Mouse (Mus musculus) hindbrain, embryonic 16.5 days (tissue): Measurements from ENCODE around the gene Mxd1. TPM values are rescaled to one million over a fixed set of nuclear protein-coding genes. Genes with fewer than 3 reads are reported as not detected.

Experiments used
- ATAC-seq: fragments of 200-750 bp; cut with Nextera tagmentation; 2 replicates; pipeline ENCODE4 v1.8.0; 2017; ENCODE audit warnings: moderate TSS enrichment, moderate library complexity
- H3K27ac ChIP-seq: fragments of 300-500 bp; sonication (generic); 2 replicates; pipeline ENCODE4 v1.5.1; 2014; ENCODE audit warnings: low read depth, mild to moderate bottlenecking, control low read depth, low read length, moderate library complexity
- H3K27me3 ChIP-seq: fragments of 300-500 bp; sonication (generic); replicated peaks from 2 replicates; pipeline ENCODE4 v1.6.1; 2014; ENCODE audit warnings: low read length; ENCODE audit not compliant: control insufficient read depth, insufficient read depth
- H3K36me3 ChIP-seq: fragments of 300-500 bp; sonication (generic); 2 replicates; pipeline ENCODE4 v1.6.1; 2014; ENCODE audit warnings: mild to moderate bottlenecking, low read length, moderate library complexity, mixed read lengths; ENCODE audit not compliant: control insufficient read depth, insufficient read depth
- H3K4me1 ChIP-seq: fragments of 300-500 bp; sonication (generic); 2 replicates; pipeline ENCODE4 v1.6.1; 2014; ENCODE audit warnings: low read depth, low read length; ENCODE audit not compliant: control insufficient read depth, insufficient read depth
- H3K4me2 ChIP-seq: fragments of 300-500 bp; sonication (generic); 2 replicates; pipeline ENCODE4 v1.6.1; 2014; ENCODE audit warnings: mild to moderate bottlenecking, low read length, control low read depth, moderate library complexity
- H3K4me3 ChIP-seq: fragments of 300-500 bp; sonication (generic); 2 replicates; pipeline ENCODE4 v1.5.1; 2014; ENCODE audit warnings: mild to moderate bottlenecking, low read length, control low read depth, moderate library complexity
- H3K9ac ChIP-seq: fragments of 300-500 bp; sonication (generic); 2 replicates; pipeline ENCODE4 v1.6.1; 2014; ENCODE audit warnings: low read depth, mild to moderate bottlenecking, control low read depth, low read length, moderate library complexity
- H3K9me3 ChIP-seq: fragments of 300-500 bp; sonication (generic); 2 replicates; pipeline ENCODE4 v1.6.1; 2014; ENCODE audit warnings: mild to moderate bottlenecking, low read length, moderate library complexity; ENCODE audit not compliant: control insufficient read depth
- WGBS: fragments of 180-500 bp; shearing (Covaris S2); extraction: QIAGEN DNeasy Blood & Tissue Kit; methylation state at CpG from one replicate; pipeline ENCODE4 v1.1.7; 2014; 5-methylcytosine and 5-hydroxymethylcytosine counted together
- polyA plus RNA-seq: library from polyadenylated mRNA; unstranded; fragments of >200 nt; fragmentation: Nextera tagmentation; extraction: Ambion mirVana; gene quantifications from 2 replicates; pipeline ENCODE4 v1.2.1, GENCODE M21; 2015

Gene Mxd1
- polyA plus RNA-seq, 1 experiment from 2014 or later = 16.1 TPM

GRCm38 (mm10) chr6:86683872-86684654 is 15.1 kb upstream of the Mxd1 start, which contains the start of gene Snrnp27:
Gene Snrnp27, minus strand, starts transcription at chr6:86684522.
- H3K27ac ChIP-seq = peak within 1 kb of the TSS; percentile 63; the same call in 1 of the 2 replicates
- peak within 1 kb of the TSS; percentile 57 for H3K4me2 ChIP-seq
- H3K9me3 ChIP-seq = no peaks in the 10 kb centered on the region
- peak; percentile 93 for ATAC-seq
- H3K9ac ChIP-seq = peak within 1 kb of the TSS; percentile 82
- peaks cover 8% of the 10 kb centered on the region; the same call in 1 of the 2 replicates for H3K4me1 ChIP-seq
- WGBS = 2% methylated on average over 35 of the region's 36 CpGs
- peak within 1 kb of the TSS; percentile 72 for H3K4me3 ChIP-seq
- H3K27me3 ChIP-seq = no peaks in the 10 kb centered on the region
- peaks cover 23% of the 10 kb centered on the region; the same call in 1 of the 2 replicates for H3K36me3 ChIP-seq

GRCm38 (mm10) chr6:86681289-86681688 is 12.3 kb upstream of the Mxd1 start:
- peaks cover 36% of the 10 kb centered on the region for H3K36me3 ChIP-seq
- WGBS = 93% methylated on average over 3 of the region's 3 CpGs
- ATAC-seq = no peak

GRCm38 (mm10) chr6:86678341-86678740 is 9.4 kb upstream of the Mxd1 start:
- Histone ChIP-seq H3K36me3 (peaks cover 48% of the 10 kb centered on the region), H3K4me2 (no peak overlapping the region), H3K4me3 (no peak overlapping the region), H3K27ac (no peak overlapping the region), H3K27me3 (no peaks in the 10 kb centered on the region), H3K9me3 (no peaks in the 10 kb centered on the region), H3K4me1 (0 out of 2 replicates have a peak, but pooled peaks cover 1% of the 10 kb centered on the region), H3K9ac (no peak overlapping the region)
- 80% methylated on average over 6 of the region's 6 CpGs for WGBS
- no peak for ATAC-seq

More at GRCm38 (mm10) chr6:86681289-86681688, 12.3 kb upstream of the Mxd1 start:
- H3K9ac ChIP-seq = no peak overlapping the region
- no peak overlapping the region for H3K4me3 ChIP-seq
- peaks cover 8% of the 10 kb centered on the region; the same call in 1 of the 2 replicates for H3K4me1 ChIP-seq
- no peaks in the 10 kb centered on the region for H3K27me3 ChIP-seq
- H3K27ac ChIP-seq = no peak overlapping the region
- H3K9me3 ChIP-seq = no peaks in the 10 kb centered on the region
- no peak overlapping the region for H3K4me2 ChIP-seq

- no peak for ATAC-seq
- no peaks in the 10 kb centered on the region for H3K9me3 ChIP-seq
- H3K36me3 ChIP-seq = peaks cover 13% of the 10 kb centered on the region
- no peak overlapping the region for H3K27ac ChIP-seq
- no peak overlapping the region for H3K4me2 ChIP-seq
- no peak overlapping the region for H3K9ac ChIP-seq
- H3K4me3 ChIP-seq = no peak overlapping the region
- H3K4me1 ChIP-seq = peaks cover 24% of the 10 kb centered on the region
- WGBS = 15% methylated on average over 2 of the region's 2 CpGs
- H3K27me3 ChIP-seq = no peaks in the 10 kb centered on the region
Observed at GRCm38 (mm10) chr6:86670873-86671272, 1.9 kb upstream of the Mxd1 start.

GRCm38 (mm10) chr6:86669240-86669727 is 323 bp upstream of the Mxd1 start:
- peak overlapping the region; percentile 97 for H3K4me3 ChIP-seq
- no peaks in the 10 kb centered on the region for H3K27me3 ChIP-seq
- H3K9ac ChIP-seq = peak overlapping the region; percentile 70
- WGBS = 0% methylated on average over 23 of the region's 37 CpGs
- H3K36me3 ChIP-seq = no peaks in the 10 kb centered on the region; the same call in none of the 2 replicates
- H3K4me2 ChIP-seq = peak overlapping the region; percentile 93
- H3K27ac ChIP-seq = peak overlapping the region; percentile 71
- H3K4me1 ChIP-seq = peaks cover 24% of the 10 kb centered on the region
- no peaks in the 10 kb centered on the region for H3K9me3 ChIP-seq
- peak; percentile 100 for ATAC-seq

- Histone ChIP-seq H3K27ac (no peak overlapping the region), H3K27me3 (no peaks in the 10 kb centered on the region), H3K4me2 (no peak overlapping the region), H3K4me1 (peaks cover 24% of the 10 kb centered on the region), H3K9ac (no peak overlapping the region), H3K4me3 (no peak overlapping the region), H3K36me3 (peaks cover 5% of the 10 kb centered on the region; the same call in 1 of the 2 replicates), H3K9me3 (no peaks in the 10 kb centered on the region)
- WGBS = 93% methylated on average over 10 of the region's 10 CpGs
- no peak for ATAC-seq
Observed at GRCm38 (mm10) chr6:86667061-86667460, 1.9 kb downstream of the Mxd1 start.

GRCm38 (mm10) chr6:86665560-86666307 is 3.2 kb downstream of the Mxd1 start:
- H3K4me1 ChIP-seq = peaks cover 24% of the 10 kb centered on the region
- H3K36me3 ChIP-seq = peaks cover 10% of the 10 kb centered on the region
- no peak overlapping the region for H3K27ac ChIP-seq
- H3K9me3 ChIP-seq = no peaks in the 10 kb centered on the region
- H3K4me2 ChIP-seq = no peak overlapping the region
- WGBS = 86% methylated on average over 17 of the region's 17 CpGs
- no peak for ATAC-seq
- no peak overlapping the region for H3K9ac ChIP-seq
- H3K27me3 ChIP-seq = no peaks in the 10 kb centered on the region
- no peak overlapping the region for H3K4me3 ChIP-seq

GRCm38 (mm10) chr6:86665076-86665475 is 3.9 kb downstream of the Mxd1 start:
- no peak overlapping the region for H3K4me2 ChIP-seq
- ATAC-seq = no peak
- H3K9me3 ChIP-seq = no peaks in the 10 kb centered on the region
- no peak overlapping the region for H3K9ac ChIP-seq
- WGBS = 80% methylated on average over 5 of the region's 5 CpGs
- H3K27ac ChIP-seq = no peak overlapping the region
- peaks cover 24% of the 10 kb centered on the region for H3K4me1 ChIP-seq
- peaks cover 12% of the 10 kb centered on the region for H3K36me3 ChIP-seq
- H3K27me3 ChIP-seq = no peaks in the 10 kb centered on the region
- no peak overlapping the region for H3K4me3 ChIP-seq
